Mouse (Mus musculus): ENCODE measurements around the gene Stub1. TPM values are rescaled to one million over a fixed set of nuclear protein-coding genes. Genes with fewer than 3 reads are reported as not detected.

The Stub1 gene
- polyA plus RNA-seq, 1 experiment from 2014 or later = 314 TPM

DNA sequence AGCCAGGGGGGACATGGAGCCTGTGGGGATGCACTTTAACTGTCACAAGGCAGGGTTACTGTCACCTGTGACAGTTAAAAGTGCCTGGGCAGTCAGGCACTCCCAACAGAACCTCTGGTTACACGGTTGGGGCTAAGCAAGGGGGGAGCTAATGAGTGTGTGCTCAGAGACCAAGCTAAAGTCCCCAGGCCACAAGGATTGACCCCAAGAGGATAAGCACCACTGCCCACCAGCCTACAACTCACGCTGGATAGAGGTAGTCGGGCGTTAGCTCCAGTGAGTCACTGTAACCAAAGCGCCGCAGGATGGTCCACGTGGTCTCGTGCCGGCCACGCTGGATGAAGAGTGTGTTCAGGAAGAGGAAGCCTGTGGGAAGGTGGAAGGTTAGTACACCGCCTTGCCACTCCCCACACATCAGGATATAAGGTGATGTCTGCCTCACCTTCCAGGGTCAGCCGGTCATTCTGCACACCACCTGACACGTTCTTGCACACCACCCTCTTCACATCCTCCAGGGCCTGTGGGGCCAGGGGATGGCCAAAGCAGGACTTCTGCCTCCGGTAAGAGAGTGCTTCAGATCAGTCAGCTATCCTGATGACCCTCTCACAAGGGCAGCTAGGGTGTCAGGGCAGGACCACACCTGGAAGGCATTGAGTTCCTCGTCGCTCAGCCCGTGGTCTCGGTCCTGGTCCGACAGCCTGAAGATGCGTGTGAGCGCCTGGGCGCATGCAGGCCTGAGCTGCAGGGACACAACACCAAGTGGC is 8.1 kb upstream of the Stub1 start, which contains the start of gene Gm20683:
TSS of gene Gm20683 (minus strand) at position 647 of the 764 bp plus-strand sequence.
- peaks cover 25% of the 10 kb centered on the region for H3K36me3 ChIP-seq (ENCODE audit: control insufficient read depth, insufficient read depth, low read length)
- H3K4me1 ChIP-seq (ENCODE audit: control insufficient read depth, insufficient read depth, low read length) = peaks cover 25% of the 10 kb centered on the region
- ATAC-seq (ENCODE audit: insufficient read depth, low FRiP score) = no peak
- no peaks in the 10 kb centered on the region for H3K9me3 ChIP-seq (replicated peaks; ENCODE audit: control insufficient read depth, low read length)
- WGBS = 92% methylated on average over 22 of the region's 22 CpGs
- no peaks in the 10 kb centered on the region for H3K27me3 ChIP-seq (ENCODE audit: control insufficient read depth, insufficient read depth, low read length)
- no peak within 1 kb of the TSS for H3K4me3 ChIP-seq (replicated peaks; ENCODE audit: low read length)
- no peak within 1 kb of the TSS for H3K4me2 ChIP-seq (ENCODE audit: low read depth, low read length)
- H3K27ac ChIP-seq (ENCODE audit: low read length) = no peak within 1 kb of the TSS
- no peak within 1 kb of the TSS for H3K9ac ChIP-seq (ENCODE audit: low read length)

DNA sequence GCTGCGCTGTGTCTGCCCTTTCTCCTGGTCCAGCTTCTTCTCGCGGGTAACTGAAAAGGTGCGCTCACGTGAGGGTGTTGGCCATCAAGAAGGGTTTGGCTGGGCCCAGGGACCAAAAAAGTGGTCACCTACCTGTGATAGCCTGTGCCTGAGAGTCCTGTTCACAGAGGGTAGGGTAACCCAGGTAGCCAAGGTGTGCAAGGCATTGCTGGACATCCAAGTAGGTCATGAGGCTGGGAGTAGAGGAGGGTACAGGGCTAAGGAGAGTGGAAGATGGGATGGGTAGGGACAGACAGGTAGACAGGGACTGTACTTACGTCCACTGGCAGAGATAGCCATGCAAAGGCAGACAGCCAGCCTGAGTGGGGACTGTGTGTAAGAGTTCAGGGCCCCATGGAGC is 7.3 kb upstream of the Stub1 start:
- Histone ChIP-seq H3K27me3 (ENCODE audit: control insufficient read depth, insufficient read depth, low read length) (no peaks in the 10 kb centered on the region), H3K4me1 (ENCODE audit: control insufficient read depth, insufficient read depth, low read length) (peaks cover 32% of the 10 kb centered on the region), H3K9ac (ENCODE audit: low read length) (no peak overlapping the region), H3K4me2 (ENCODE audit: low read depth, low read length) (no peak overlapping the region), H3K9me3 (replicated peaks; ENCODE audit: control insufficient read depth, low read length) (no peaks in the 10 kb centered on the region), H3K36me3 (ENCODE audit: control insufficient read depth, insufficient read depth, low read length) (peaks cover 25% of the 10 kb centered on the region), H3K27ac (ENCODE audit: low read length) (no peak overlapping the region), H3K4me3 (replicated peaks; ENCODE audit: low read length) (no peak overlapping the region)
- WGBS = 95% methylated on average over 6 of the region's 6 CpGs
- no peak for ATAC-seq (ENCODE audit: insufficient read depth, low FRiP score)

DNA sequence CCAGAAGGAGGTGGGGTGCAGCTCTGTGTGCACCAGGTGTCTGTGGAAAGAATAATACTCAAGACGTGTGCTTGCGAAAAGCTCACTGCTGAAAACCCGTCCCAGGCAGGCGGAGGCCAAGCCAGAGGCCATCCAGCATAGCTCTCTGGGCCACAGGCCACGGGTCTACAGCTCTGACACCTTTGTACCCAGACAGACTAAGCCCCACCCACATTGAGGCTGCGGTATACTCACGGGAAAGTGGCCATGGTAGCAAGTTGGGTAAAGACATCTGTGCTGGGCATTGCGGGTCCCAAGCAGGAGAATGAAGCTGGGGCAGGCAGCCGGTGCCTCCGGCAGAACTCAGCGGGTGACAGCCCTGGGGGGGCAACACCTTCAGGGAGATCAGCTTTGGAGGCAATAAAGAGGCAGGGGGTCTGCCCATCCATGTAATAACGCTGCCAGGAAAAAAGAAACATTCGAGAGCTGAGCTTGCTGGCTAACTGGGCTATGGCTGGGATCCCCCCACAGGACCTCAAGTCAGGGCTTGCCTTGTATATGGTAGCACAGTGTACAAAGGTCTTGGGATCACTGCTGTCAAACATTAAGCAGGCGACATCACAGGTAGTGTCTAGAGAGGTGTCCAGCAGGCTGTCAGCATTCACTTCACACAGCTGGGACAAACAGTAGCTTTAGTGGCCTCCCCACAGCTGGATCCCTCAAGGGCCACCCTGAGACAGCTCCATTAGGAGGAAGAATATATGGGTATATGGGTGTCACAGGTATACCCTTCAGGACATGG is 6.4 kb upstream of the Stub1 start:
- Histone ChIP-seq H3K36me3 (ENCODE audit: control insufficient read depth, insufficient read depth, low read length) (peaks cover 34% of the 10 kb centered on the region), H3K27ac (ENCODE audit: low read length) (no peak overlapping the region), H3K4me3 (replicated peaks; ENCODE audit: low read length) (no peak overlapping the region), H3K9me3 (replicated peaks; ENCODE audit: control insufficient read depth, low read length) (no peaks in the 10 kb centered on the region), H3K27me3 (ENCODE audit: control insufficient read depth, insufficient read depth, low read length) (no peaks in the 10 kb centered on the region), H3K4me2 (ENCODE audit: low read depth, low read length) (no peak overlapping the region), H3K4me1 (ENCODE audit: control insufficient read depth, insufficient read depth, low read length) (peaks cover 36% of the 10 kb centered on the region), H3K9ac (ENCODE audit: low read length) (no peak overlapping the region)
- ATAC-seq (ENCODE audit: insufficient read depth, low FRiP score) = no peak
- WGBS = 82% methylated on average over 14 of the region's 14 CpGs

DNA sequence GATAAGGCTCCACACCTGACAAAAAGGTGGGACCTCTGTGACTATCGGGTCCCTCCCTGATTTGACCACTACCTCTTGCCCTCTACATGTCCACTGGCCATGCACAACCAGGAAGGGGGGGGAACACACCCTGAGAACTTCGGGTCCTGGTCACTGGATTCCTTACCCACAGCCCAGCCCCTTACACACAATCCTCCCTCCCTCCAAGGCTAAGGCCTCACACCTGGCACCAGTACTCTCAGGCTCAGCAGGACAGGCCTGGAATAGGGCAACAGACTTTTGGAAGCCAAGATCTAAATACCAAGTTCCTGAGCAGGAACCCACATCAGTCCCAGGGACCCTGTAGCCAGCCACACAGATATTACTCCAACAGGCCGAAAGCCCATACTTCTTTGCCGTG is 5.7 kb upstream of the Stub1 start:
- H3K27ac ChIP-seq (ENCODE audit: low read length) = no peak overlapping the region
- peaks cover 34% of the 10 kb centered on the region for H3K36me3 ChIP-seq (ENCODE audit: control insufficient read depth, insufficient read depth, low read length)

DNA sequence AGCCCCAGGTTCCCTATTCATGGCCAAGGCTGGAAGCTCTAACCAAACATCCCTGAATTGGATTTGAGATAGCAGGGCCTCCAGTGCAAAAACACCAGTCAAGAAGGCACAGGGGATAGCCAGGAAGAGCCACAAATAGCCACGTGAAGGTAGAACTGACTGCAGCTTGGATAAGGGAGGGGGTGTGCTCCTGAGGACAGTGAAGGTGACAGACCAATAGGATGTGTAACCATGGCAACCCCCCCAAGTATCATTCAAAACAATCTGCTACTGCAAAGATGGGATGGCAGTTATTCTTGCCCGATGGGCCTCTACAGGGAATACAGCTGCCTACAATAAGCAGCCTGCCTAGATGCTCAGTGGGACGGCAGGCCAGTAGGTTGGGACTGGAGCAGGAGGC is 4.3 kb upstream of the Stub1 start:
- Histone ChIP-seq H3K4me3 (replicated peaks; ENCODE audit: low read length) (no peak overlapping the region), H3K4me2 (ENCODE audit: low read depth, low read length) (0 out of 2 replicates have a peak overlapping the region, but pooled peaks have one; percentile 64), H3K9ac (ENCODE audit: low read length) (peak overlapping the region; percentile 71; the same call in 1 of the 2 replicates), H3K27me3 (ENCODE audit: control insufficient read depth, insufficient read depth, low read length) (no peaks in the 10 kb centered on the region), H3K4me1 (ENCODE audit: control insufficient read depth, insufficient read depth, low read length) (peaks cover 34% of the 10 kb centered on the region), H3K9me3 (replicated peaks; ENCODE audit: control insufficient read depth, low read length) (no peaks in the 10 kb centered on the region), H3K36me3 (ENCODE audit: control insufficient read depth, insufficient read depth, low read length) (peaks cover 34% of the 10 kb centered on the region), H3K27ac (ENCODE audit: low read length) (no peak overlapping the region)
- ATAC-seq (ENCODE audit: insufficient read depth, low FRiP score) = no peak
- 56% methylated on average over 3 of the region's 3 CpGs for WGBS

More for the DNA sequence above, 5.7 kb upstream of the Stub1 start:
- ATAC-seq (ENCODE audit: insufficient read depth, low FRiP score) = no peak
- Histone ChIP-seq H3K9ac (ENCODE audit: low read length) (no peak overlapping the region), H3K27me3 (ENCODE audit: control insufficient read depth, insufficient read depth, low read length) (no peaks in the 10 kb centered on the region), H3K4me2 (ENCODE audit: low read depth, low read length) (no peak overlapping the region), H3K9me3 (replicated peaks; ENCODE audit: control insufficient read depth, low read length) (no peaks in the 10 kb centered on the region), H3K4me3 (replicated peaks; ENCODE audit: low read length) (no peak overlapping the region), H3K4me1 (ENCODE audit: control insufficient read depth, insufficient read depth, low read length) (peaks cover 41% of the 10 kb centered on the region)
- WGBS = 83% methylated on average over 4 of the region's 4 CpGs

DNA sequence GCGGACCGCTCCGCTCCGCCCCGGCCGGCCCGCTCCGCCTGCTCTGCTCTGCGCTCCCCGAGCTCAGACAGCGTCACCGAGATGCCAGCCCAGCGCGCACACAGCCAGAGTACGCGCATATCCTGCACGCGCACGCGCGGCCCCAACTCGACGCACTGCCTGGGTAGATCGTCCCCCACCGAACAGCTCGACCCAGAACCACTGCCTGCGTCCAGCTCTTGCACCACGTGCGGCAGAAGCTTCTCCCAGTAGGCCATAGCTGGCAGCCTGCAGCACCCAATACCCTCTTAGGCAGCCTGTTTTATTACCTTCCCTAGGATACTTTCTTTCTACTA is 3.8 kb upstream of the Stub1 start, which contains the start of gene Rhbdl1:
TSS of gene Rhbdl1 (minus strand) at position 220 of the 335 bp plus-strand sequence.
- H3K4me3 ChIP-seq (replicated peaks; ENCODE audit: low read length) = peak within 1 kb of the TSS; percentile 36
- no peak within 1 kb of the TSS for H3K27ac ChIP-seq (ENCODE audit: low read length)
- H3K27me3 ChIP-seq (ENCODE audit: control insufficient read depth, insufficient read depth, low read length) = no peaks in the 10 kb centered on the region
- H3K4me1 ChIP-seq (ENCODE audit: control insufficient read depth, insufficient read depth, low read length) = peaks cover 35% of the 10 kb centered on the region
- H3K9ac ChIP-seq (ENCODE audit: low read length) = peak within 1 kb of the TSS; percentile 71
- no peaks in the 10 kb centered on the region for H3K9me3 ChIP-seq (replicated peaks; ENCODE audit: control insufficient read depth, low read length)
- peak within 1 kb of the TSS; percentile 64 for H3K4me2 ChIP-seq (ENCODE audit: low read depth, low read length)
- H3K36me3 ChIP-seq (ENCODE audit: control insufficient read depth, insufficient read depth, low read length) = peaks cover 34% of the 10 kb centered on the region
- no peak for ATAC-seq (ENCODE audit: insufficient read depth, low FRiP score)
- WGBS = 3% methylated on average over 29 of the region's 29 CpGs

DNA sequence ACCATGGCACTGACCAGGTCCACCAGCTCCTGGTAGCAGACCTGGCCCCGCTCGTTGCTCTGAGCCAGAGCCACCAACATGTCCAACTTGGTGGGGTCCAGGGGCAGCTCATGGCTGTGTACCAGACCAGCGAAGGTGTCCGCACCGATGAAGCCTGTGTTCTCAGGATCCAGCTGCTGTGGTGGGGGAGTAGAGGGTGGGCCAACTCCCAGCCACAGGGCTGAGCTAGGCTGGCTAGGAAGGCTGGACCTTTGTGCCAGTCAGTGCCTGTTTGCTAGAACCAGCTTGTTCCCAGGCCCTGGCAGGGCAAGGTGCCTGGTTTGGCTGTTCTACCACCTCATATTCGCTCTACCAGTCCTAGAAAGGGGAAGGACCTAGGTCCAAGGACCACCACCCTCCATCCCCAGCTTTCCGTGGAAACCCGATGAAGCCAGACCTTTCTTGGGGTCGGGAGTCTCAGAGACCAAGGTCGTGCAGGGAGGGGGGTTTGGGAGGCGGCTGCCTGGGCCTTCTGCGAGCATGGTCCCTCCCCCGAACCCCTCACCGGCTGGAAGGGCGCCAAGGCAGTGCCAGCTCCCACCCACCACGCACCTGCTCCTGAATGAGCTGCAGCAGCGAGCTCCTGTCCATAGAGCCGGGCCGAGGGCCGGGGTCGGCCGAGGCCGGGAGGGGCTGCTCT is 3.3 kb upstream of the Stub1 start:
- Histone ChIP-seq H3K4me3 (replicated peaks; ENCODE audit: low read length) (peak overlapping the region; percentile 36), H3K27me3 (ENCODE audit: control insufficient read depth, insufficient read depth, low read length) (no peaks in the 10 kb centered on the region), H3K4me2 (ENCODE audit: low read depth, low read length) (peak overlapping the region; percentile 64), H3K9me3 (replicated peaks; ENCODE audit: control insufficient read depth, low read length) (no peaks in the 10 kb centered on the region), H3K36me3 (ENCODE audit: control insufficient read depth, insufficient read depth, low read length) (peaks cover 32% of the 10 kb centered on the region), H3K4me1 (ENCODE audit: control insufficient read depth, insufficient read depth, low read length) (peaks cover 40% of the 10 kb centered on the region), H3K9ac (ENCODE audit: low read length) (peak overlapping the region; percentile 71), H3K27ac (ENCODE audit: low read length) (no peak overlapping the region)
- no peak for ATAC-seq (ENCODE audit: insufficient read depth, low FRiP score)
- 23% methylated on average over 23 of the region's 23 CpGs for WGBS

DNA sequence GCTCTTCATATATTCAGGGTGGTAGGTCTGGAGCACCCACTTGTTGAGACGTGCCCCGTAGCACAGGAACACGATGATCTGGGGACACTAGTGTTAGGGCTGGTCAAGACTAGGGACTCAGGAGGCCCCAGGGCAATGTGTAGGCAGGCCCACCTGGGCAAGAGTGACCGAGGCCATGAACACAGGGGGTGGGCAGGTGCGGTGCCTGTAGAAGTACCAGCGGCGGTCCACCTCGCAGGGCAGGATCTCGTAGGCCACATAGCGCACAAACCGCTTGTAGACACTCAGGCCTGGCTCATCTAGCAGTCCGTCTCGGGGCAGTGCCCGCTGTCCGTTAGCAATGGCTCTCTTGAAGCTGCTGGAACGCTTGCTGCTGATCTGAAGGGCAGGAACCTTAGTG is 2.6 kb upstream of the Stub1 start:
- peaks cover 30% of the 10 kb centered on the region for H3K36me3 ChIP-seq (ENCODE audit: control insufficient read depth, insufficient read depth, low read length)
- H3K4me3 ChIP-seq (replicated peaks; ENCODE audit: low read length) = 0 out of 2 replicates have a peak overlapping the region, but pooled peaks have one; percentile 36
- peaks cover 47% of the 10 kb centered on the region for H3K4me1 ChIP-seq (ENCODE audit: control insufficient read depth, insufficient read depth, low read length)
- 0 out of 2 replicates have a peak overlapping the region, but pooled peaks have one; percentile 26 for H3K27ac ChIP-seq (ENCODE audit: low read length)
- 0 out of 2 replicates have a peak overlapping the region, but pooled peaks have one; percentile 71 for H3K9ac ChIP-seq (ENCODE audit: low read length)
- H3K27me3 ChIP-seq (ENCODE audit: control insufficient read depth, insufficient read depth, low read length) = no peaks in the 10 kb centered on the region
- WGBS = 91% methylated on average over 16 of the region's 16 CpGs
- ATAC-seq (ENCODE audit: insufficient read depth, low FRiP score) = no peak
- 0 out of 2 replicates have a peak overlapping the region, but pooled peaks have one; percentile 64 for H3K4me2 ChIP-seq (ENCODE audit: low read depth, low read length)
- H3K9me3 ChIP-seq (replicated peaks; ENCODE audit: control insufficient read depth, low read length) = no peaks in the 10 kb centered on the region

Data from stomach, embryonic 16.5 days (tissue).